Mouse (Mus musculus) layer of hippocampus, adult 9-10 months (tissue): Measurements from ENCODE around the gene Tmigd3.

Source experiments
- DNase-seq: peaks from one replicate; pipeline ENCODE4 v3.0.0; 2022; ENCODE audit warnings: low spot score

Gene Tmigd3

DNA sequence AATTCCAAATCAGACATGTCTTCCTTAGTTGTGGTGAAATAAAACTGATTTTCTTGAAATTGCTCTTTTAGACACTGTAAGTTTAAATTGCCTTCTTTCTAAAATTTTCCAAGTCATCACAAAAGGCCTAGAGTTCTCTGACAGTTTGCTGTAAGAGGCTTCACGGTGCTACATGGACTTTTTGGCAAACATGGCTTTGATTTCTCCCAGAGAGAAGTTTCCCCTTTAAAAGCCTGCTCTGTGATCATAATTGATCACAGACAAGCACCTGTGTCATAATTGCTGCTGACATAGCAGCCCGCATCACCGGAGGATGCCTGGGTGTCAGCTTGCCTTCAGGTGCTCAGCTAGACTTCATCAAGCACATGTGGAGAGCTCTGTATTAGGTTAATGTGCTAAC is at the start of gene Tmigd3, which contains the start of gene Adora3:
Gene Tmigd3, plus strand, starts transcription at position 346 of the 400 bp plus-strand sequence.
Gene Adora3, plus strand, starts transcription at position 301 of the 400 bp plus-strand sequence.
- DNase-seq, result no peak

DNA sequence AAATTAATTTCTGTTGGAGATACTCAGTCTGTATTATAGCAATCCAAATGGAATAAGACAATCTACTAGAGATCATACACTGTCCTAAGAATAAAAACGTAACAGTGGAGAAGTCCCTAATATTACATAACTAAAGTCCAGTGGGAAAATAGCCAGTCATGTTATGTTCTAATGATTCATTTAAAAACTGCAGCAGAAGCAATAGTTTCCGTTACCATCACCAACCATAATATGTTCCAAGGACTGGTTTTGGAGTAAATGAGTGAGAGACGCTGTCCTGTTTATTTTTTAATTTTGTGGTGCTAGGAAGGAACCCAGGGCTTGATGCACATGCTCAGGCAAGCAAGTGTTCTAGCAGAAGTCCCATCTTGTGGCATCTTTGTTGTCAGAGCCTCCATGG is 49.2 kb upstream of the Tmigd3 start:
- DNase-seq, result no peak

DNA sequence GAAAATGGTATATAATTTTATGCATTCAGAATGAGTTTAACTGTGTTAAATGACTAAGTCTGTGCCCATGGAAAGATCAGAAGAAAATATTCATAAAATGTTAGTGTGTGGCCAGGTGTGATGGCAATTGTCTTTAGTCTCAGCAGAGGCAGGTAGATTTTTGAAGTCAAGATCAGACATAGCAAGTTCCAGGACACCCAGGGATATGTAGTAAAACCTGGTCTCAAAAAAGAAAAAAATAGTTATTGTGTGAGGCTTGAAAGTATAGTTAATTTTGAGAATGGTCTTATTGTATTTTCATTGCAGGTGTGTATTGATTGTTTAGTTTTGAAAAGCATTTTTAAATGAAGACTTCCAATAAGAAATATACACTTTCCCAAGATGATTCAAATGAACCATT is 47.1 kb upstream of the Tmigd3 start:
- DNase-seq, result no peak

DNA sequence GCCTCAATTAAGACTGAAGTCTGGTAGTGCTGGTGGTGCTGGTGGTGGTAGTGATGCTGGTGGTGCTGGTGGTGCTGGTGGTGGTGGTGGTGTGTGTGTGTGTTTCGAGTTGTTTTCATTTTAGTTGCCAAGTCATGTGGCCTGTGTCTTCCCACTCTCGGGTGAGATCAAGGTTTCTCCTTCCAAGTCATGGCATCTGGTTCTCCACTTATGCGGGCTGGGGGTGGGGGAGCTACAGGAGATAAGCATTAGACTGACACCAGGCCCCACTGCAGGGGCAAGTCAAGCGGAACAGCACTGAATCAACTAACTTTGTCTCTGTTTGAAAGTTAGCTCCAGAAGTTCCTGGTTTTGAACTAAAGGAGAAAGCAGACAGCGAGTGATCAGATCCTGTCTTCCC is 46.6 kb upstream of the Tmigd3 start:
- DNase-seq, result no peak

DNA sequence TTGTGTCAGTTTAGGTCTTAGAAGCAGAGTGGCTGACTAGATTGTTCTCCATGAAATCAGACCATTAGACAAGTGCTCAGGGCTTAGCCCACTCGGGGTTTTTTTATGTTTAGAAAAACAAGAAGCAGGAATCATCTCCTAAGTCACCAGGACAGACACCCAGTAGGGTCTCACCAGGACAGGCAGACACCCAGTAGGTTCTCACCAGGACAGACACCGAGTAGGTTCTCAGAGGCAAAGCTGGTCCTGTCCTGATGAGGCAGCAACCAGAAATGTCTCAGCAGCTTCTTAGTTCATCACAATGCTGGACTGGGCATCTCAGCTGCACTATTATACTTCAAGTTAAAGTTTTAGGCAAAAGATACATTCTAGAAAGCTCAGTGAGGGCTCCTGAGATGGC is 46.0 kb upstream of the Tmigd3 start:
- no peak for DNase-seq

DNA sequence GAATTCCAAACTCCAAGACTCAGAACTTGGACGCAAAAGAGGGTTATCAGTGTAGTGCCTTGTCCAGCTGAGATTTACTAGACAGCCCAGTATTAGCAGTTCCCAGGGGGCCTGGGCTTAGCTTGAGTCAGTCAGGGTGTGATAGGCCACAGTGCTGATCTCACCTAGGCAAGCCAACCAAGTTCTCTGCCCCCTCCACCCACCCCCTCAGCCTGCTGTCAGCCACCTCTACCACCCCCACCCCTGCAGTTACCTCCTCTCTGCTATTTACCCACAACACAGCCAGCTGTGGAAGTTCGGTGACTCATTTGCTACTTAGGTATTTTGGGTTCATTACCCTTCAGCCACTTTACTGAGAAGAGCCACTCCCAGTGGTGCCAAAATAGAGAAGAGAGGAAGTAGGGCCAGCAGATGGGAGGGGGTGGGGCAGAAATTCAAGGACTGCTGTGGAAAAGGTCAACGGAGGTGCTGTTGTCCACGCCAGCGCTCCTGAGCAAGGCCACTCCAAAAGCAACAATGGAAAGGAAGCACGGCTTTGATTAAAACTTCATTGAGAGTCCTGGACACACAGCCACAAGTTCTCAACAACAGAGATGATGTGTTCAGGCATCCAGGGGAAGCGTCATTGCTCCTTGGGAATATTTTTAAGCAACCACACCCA is 45.1 kb upstream of the Tmigd3 start:
- no peak for DNase-seq

DNA sequence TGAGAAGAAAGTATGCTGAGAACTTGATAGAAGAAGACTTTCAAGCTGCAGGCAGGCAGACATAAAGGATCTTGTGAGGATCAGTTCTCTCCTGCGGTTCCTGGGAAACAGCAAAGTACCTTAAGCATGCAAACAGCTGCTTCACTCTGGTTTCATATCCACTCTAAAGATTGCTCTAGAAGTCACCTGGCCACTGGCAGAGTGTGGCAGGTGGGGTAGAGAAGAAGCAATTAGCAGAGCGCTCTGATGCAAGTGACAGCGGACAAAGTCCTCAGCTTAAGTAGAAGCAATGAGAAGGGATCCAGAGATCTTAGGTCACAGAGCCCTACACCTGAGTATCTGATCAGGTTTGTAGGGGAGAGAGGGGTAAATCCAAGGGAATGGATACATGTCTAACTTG is 39.1 kb upstream of the Tmigd3 start:
- no peak for DNase-seq

DNA sequence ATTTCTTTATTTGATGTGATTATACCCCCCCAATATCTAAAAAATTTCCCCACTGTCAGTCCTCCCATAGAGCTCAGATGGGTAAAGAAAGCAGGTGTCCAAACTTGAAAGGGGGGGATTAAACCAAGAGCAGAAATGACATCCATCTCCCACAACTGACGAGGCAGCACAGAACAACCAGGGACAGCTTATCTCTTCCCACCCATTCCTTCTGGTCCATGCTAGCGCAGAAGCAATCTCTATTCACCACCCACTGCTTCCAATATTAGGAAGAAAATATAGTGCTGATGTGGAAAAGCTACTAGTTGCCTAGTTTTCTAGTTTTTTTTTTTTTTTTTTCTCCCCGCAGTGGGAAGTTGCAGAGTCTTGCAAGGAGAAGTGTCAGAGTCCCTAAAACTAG is 34.8 kb upstream of the Tmigd3 start:
- DNase-seq, result no peak

DNA sequence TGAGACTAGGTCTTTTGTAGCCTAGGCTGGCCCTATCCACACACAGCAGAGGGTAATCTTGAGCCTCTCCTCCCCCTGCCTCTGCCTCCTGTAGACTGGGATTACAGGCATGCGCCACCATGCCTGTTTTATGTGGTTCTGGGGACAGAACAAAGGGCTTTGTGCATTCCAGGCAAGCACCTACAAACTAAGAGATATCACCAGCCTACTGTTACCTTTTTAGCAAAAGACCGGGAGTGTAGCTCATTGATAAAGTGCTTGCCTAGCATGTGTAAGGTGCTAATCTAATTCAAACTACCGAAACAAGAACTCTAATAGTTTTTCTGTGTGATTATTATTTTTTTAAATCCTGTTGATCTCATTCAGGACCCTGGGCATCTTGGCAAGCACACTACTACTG is 33.8 kb upstream of the Tmigd3 start:
- no peak for DNase-seq

DNA sequence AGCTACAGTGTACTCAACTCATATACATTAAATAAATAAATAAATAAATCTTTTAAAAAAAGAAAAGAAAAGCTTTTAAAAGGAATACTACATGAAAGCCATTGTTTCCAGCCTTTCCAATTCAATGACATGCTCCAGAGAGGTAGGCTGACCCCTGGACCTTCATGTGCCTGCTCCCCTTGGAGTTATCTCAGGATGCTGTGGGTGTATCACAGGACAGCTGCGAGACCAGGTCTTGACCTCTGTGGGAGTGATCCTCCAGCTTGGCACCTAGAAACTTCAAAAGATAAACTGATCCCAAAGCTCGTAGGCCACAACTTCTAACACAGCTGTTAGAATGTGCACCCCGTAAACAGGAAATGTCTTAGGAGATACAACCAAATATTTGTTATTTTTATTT is 32.0 kb upstream of the Tmigd3 start:
- DNase-seq, result no peak

DNA sequence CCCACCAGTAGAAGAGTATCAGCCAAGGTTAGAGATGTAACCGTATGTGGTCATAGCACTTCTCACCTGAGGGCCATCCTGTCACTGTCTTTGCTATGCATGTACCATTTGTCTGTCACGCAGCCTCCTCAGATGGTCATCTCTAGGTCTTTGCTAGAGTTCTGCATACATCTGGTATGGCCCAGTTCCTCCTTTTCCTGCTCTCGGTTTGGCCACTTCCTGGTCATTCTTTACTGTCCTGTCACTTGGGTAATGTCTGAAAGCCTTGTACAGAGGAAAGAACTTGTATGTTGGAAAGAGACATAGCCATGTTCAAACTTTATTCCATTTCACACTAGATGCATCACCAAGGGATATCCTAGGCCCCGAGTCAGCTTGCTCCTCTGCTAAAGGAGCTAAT is 30.9 kb upstream of the Tmigd3 start:
- DNase-seq, result no peak

DNA sequence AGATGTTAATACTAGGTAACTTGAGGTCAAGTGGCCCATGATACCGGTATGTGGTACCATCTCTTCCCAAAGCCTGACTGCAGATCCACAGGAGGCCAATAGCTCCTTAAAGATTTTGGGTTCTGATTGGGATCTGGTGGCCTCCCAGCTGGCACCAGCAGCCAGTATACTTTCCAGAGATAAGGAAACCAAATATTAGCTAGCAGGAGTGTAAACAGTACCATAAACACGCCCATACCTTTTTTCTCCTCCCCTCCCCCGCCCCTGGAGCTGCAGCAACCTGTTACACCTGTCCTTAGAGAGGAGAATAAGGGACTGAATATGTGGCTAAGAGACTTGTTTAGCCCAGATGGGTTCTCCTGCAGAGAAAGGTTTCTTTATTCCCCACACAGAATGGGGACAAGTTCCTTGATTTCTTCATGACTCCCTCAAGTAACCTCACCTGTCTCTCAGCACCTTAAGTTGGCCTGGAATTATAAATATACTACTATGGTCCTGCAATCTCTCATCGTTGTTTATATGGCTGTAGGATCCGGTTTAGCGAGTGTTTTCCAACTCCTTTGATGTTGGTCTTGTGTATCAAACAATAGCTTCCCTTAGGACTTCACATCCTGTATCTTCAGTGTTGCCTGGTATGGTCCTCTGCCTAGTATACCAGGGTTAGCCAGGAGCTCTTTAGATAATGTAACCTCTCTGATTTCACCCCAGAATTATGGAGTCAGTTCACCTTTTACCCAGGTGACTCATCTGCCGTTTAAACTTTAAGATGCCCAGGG is 24.2 kb upstream of the Tmigd3 start:
- DNase-seq, result no peak

DNA sequence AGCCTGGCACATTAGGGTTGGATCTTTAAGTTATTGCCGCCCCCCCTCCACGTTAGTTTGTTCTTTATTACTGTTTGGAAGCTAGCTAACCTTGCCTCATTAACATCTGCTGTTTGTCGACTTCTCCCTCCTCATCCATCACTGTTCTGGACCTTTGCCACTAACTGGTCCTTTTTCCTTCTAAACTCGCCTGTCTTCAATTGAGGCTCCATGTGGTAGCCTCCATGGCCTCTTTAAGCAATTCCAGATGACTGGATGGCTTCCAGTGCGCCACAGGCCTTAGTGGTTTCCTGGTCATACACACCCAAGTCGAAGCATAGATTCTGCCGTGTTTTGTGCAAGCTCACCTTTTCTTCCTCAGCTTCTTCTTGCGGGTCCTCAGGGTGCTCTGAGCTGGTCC is 16.9 kb upstream of the Tmigd3 start:
- no peak for DNase-seq

DNA sequence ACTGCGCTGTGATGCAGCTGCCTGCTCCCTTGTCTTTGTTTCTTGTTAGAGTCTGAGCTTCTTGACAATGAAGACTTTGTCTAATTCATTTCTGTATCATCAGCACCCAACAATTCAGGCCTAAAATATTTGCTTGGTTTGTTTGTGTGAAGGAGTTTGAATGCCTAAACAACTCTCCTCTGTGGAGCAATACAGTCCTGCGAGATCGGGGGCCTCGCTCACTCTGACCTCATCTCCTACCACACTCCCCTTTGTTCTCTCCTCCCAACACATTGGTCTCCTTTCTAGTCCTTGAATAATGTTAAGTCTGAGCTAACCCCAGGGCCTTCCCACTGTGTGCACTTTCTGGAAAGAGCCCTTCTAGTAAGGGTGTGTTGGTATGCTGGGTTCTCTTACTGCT is 15.9 kb upstream of the Tmigd3 start:
- DNase-seq, result no peak

DNA sequence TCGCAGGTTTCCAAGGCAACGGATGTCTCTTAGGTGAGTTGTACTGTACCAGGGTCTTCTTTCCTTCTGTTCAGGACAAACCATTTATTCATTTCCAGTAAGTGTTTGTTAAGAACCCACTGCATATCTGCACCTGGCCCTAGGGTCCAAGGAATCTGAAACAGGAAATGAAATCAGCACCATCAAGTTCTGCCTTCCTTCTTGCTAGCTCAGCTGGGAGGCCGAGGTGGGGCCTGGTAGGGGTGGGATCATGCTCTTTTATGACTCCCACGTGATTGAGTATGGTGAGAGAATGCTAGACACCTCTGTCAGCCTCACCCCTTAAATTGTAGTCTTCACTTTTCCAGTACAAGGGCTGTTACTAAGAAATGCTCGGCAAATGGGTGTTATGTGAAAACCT is 13.2 kb upstream of the Tmigd3 start:
- no peak for DNase-seq

DNA sequence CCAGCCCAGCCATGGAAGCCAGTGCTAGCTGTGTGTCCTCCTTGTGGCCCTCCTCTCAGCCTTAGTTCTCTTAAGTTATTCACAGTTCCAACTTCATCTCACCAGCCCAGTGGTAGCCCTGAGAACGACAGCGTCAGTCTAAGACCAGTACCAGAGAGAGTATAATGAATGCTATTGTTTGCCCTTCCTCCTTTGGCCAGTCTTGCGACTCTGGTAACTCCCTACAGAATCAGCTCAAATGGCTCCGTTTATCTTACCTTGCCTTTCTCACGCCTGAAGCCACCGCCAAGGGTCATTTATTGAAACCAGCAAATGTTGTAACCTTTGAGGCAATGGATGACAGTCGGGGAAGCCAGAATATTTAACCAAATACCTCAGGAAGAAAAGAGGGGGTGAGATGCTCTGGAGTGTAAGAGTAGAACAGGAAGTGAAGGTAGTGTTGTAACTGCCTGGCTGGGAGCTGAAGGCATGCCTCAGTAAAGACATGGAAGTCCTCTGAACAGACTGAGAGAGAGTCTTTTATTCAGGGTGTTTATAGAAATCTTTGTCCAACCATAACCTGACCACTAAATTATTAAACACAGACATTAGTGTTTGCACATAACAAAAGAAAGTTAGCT is 8.8 kb upstream of the Tmigd3 start:
- DNase-seq, result no peak

DNA sequence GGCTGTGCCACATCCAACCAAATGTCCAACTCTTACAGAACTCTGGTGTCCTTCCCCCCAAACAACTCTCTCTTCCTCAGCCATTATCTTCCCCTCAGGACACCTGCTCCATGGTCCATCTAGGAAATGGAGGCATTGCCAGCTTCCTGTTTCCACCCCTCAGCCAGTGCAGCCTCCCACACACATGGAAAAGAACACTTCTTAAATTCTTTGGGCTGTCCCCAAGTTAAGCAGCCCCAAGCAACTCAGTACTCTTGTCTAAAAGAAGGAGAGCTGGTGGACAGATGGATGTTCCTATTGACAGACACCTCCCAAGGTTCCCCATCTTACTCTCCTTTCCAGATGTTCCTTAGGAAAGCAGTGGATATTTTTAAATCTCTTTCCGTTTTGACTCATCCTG is 6.6 kb upstream of the Tmigd3 start:
- DNase-seq, result no peak

DNA sequence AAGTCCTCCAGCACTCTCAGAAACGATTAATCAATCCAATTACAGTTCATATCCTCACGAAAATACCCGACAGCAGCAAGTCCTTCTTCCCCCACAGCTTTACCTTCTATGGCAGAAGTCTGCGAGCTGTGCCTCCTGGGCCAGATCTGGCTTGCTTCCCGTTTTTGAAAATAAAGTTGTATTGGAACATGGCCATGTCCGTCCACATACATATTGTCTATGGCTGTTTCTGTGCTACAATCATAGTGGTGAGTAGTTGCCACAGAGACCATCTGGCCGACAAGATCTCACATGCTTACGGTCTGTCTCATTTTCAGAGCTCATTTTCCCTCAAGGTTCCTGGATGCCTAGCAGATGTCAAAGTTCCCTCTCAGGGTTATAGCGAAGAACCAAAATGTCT is 5.6 kb upstream of the Tmigd3 start:
- DNase-seq, result no peak

DNA sequence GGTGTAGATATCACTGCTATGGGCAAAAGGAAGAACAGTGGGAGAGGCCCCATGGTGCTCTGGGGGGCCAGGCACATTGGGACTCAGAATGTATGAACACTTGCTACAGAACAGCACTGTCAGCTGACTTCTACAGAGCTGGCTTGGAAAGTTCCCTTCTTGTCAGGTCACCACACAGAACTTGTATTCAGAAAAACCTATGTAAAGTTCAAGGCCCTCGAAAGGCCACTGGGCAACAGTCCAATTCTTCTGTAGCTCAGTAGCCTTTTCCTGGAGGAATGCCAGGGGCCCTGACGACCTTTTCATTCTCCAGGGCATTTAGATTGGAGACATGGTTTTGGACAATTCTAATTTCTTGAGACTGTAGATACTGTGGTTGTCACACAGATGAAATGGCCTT is 2.6 kb upstream of the Tmigd3 start:
- no peak for DNase-seq

DNA sequence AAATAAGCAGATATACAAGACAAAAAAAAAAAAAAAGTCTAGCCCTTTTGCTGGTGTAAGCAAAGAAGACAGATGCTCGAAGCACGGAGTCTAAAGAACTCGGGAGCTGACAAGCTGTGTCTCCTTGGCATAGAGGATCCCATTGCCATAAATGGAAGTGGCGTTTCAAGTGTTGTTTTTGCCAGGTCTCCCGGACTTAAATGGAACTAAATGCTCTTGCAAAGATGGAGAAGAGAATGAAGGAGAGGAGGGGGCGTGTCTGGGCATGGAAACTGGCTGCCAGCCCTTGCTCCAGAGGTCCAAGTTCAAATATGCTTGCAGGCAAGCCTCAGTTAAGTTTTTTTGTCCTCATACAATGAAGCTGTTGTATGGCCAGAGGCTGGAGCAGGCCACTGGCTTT is 1.3 kb downstream of the Tmigd3 start:
- DNase-seq, result no peak

DNA sequence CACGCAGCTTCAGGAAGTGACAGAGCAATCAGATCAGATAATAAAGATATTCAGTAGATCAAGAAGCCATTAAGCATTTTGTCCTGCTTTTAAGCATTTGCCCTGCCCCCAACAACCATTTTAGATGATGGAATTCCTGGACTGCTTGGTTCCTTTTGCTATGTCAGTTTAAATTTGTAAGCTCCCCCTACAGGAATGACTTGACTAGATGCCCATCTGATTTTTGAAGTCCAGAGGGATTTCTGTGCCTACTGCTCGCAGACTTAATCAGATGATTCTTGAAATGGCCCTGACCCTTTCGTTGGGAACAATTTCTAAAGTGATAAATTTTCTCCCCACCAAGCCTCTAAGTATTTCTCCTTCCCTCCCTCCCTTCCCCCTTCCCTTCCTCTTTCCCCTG is 1.9 kb downstream of the Tmigd3 start:
- DNase-seq, result no peak

DNA sequence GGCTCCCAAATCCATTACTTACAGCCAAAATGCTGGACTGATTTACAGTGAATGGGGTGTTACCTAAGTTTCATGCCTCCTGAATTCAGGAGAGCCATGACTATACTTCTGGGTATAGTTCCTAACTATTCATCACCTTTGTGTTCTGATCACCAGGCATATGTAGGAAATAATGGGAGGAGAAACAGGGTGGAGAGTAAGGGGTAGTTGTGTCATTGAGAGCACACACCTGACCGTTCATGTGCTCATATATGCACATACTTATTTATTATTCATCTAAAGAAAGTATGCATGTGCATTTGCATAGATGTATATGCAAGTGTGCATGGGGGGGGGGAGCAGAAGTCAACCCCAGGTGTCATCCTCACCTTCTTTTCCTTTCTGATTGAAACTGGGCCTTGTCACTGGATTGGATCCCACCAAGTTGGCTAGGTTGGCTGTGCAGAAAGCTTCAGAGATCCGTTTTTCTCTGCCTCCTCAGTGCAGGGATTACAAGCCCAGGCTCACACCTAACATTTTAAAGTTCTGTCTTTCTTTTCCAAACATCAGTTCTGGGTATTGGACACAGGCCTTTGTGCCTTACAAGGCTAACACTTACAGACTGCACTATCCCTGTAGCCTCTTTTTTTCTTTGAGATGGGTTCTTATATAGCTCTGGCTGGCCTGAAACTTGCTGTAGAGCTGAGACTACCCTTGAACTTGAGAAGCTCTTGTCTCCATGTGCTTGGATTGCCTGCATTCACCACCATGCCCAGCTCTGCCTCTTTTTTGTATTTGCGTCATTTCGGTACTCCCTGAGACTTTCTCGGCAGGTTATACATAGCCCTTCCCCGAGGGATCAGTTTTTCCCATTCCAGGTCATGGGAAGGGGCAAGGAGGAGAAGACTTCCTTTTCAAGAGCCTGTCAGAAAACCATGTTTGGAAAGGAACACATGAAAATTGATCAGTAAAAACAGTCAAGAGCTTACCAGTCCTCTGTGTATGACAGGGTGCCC is 3.0 kb downstream of the Tmigd3 start:
- DNase-seq, result no peak
